Mouse (Mus musculus) liver, postnatal 0 days (tissue): ENCODE results near the gene Syt7.

Experiments
- CTCF ChIP-seq: sonication (generic); IDR thresholded peaks from 2 replicates; pipeline ENCODE4 v1.5.1; 2016; ENCODE audit warnings: antibody characterized with exemption, low read depth
- EP300 ChIP-seq: IDR thresholded peaks from 2 replicates; pipeline ENCODE4 v1.6.1; 2016; ENCODE audit warnings: antibody characterized with exemption, low read depth, mild to moderate bottlenecking

DNA sequence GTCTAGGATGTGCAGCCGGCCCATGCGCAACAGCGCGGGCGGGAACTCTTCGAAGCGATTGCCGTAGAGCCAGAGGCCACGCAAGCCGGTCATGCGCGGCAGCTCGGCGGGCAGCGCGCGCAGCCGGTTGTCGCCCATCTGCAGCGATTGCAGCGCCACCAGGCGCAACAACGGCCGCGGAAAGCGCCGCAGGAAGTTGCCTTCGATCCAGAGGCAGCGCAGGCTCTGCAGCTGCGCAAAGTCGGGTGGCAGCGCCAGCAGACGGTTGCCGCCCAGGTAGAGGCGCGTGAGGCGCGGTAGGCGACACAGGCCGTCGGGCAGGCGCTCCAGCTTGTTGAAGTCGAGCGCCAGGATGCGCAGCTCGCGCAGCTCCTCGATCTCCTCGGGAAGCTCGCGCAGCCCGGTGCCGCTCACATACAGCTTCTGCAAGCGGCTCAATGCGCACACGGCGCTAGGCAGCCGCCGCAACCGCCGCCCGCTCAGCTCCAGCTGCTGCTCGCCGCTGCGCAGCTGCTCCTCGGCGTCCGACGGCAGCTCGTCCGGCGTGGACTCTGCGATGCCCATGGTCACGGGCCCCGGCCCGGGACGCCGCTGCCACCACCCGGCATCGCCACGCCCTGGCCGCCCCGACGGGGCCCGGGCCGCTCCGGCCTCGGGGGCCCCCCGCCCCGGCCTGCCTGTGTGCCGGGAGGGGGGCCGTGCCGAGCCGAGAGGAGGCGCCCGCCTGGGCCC is 68.0 kb downstream of the Syt7 start, which contains the start of gene Lrrc10b:
- TF ChIP-seq CTCF (peak; percentile 54), EP300 (no peak)
